Mouse (Mus musculus): ENCODE results near the gene Acox2. TPM values are rescaled to one million over a fixed set of nuclear protein-coding genes. Genes with fewer than 3 reads are reported as not detected.

The Acox2 gene
- 0.11 TPM in 1 of 2 replicates, not detected in the other for polyA plus RNA-seq (2012; rRNA removed)

GRCm38 (mm10) chr14:8259166-8259565 is at the start of gene Acox2:
Acox2 (minus strand) TSS chr14:8259353.
- Histone ChIP-seq H3K4me3 (ENCODE audit: extremely low read depth, insufficient read depth, insufficient read length) (no peak within 1 kb of the TSS), H3K4me1 (ENCODE audit: control insufficient read depth, insufficient read depth, insufficient read length) (no peaks in the 10 kb centered on the region), H3K27ac (ENCODE audit: insufficient read depth, low read length) (no peak within 1 kb of the TSS), H3K27me3 (ENCODE audit: control insufficient read depth, insufficient read depth, low read length) (no peaks in the 10 kb centered on the region), H3K36me3 (ENCODE audit: control insufficient read depth, insufficient read depth, low read length) (no peaks in the 10 kb centered on the region)
- WGBS: 82% methylated on average over 3 of the region's 3 CpGs
- TF ChIP-seq CTCF (IDR thresholded peaks at IDR 0.05; ENCODE audit: extremely low read depth, insufficient read depth, insufficient read length, insufficient replicate concordance) (no peak), POLR2A (IDR thresholded peaks at IDR 0.05; ENCODE audit: low read depth, low read length) (no peak)
- DNase-seq (ENCODE audit: low read depth in 1 of 2, low spot score in 2 of 2): no peak

GRCm38 (mm10) chr14:8308650-8309049 is 49.5 kb upstream of the Acox2 start:
- WGBS: 83% methylated on average over 3 of the region's 3 CpGs
- TF ChIP-seq POLR2A (IDR thresholded peaks at IDR 0.05; ENCODE audit: low read depth, low read length) (no peak), CTCF (IDR thresholded peaks at IDR 0.05; ENCODE audit: extremely low read depth, insufficient read depth, insufficient read length, insufficient replicate concordance) (no peak)
- Histone ChIP-seq H3K4me3 (ENCODE audit: extremely low read depth, insufficient read depth, insufficient read length) (no peak overlapping the region), H3K27me3 (ENCODE audit: control insufficient read depth, insufficient read depth, low read length) (no peaks in the 10 kb centered on the region), H3K4me1 (ENCODE audit: control insufficient read depth, insufficient read depth, insufficient read length) (no peaks in the 10 kb centered on the region), H3K36me3 (ENCODE audit: control insufficient read depth, insufficient read depth, low read length) (no peaks in the 10 kb centered on the region), H3K27ac (ENCODE audit: insufficient read depth, low read length) (no peak overlapping the region)
- no peak for DNase-seq (ENCODE audit: low read depth in 1 of 2, low spot score in 2 of 2)

- TF ChIP-seq CTCF (IDR thresholded peaks at IDR 0.05; ENCODE audit: extremely low read depth, insufficient read depth, insufficient read length, insufficient replicate concordance): no peak
- no peak for TF ChIP-seq POLR2A (IDR thresholded peaks at IDR 0.05; ENCODE audit: low read depth, low read length)
- no peak overlapping the region for H3K4me3 ChIP-seq (ENCODE audit: extremely low read depth, insufficient read depth, insufficient read length)
- WGBS: 61% methylated on average over 6 of the region's 6 CpGs
- H3K27ac ChIP-seq (ENCODE audit: insufficient read depth, low read length): no peak overlapping the region
- H3K4me1 ChIP-seq (ENCODE audit: control insufficient read depth, insufficient read depth, insufficient read length): no peaks in the 10 kb centered on the region
- H3K27me3 ChIP-seq (ENCODE audit: control insufficient read depth, insufficient read depth, low read length): no peaks in the 10 kb centered on the region
- DNase-seq (ENCODE audit: low read depth in 1 of 2, low spot score in 2 of 2): no peak
- no peaks in the 10 kb centered on the region for H3K36me3 ChIP-seq (ENCODE audit: control insufficient read depth, insufficient read depth, low read length)
These were observed 47.7 kb upstream of the Acox2 start for GRCm38 (mm10) chr14:8306884-8307283.

GRCm38 (mm10) chr14:8305014-8305413 is 45.9 kb upstream of the Acox2 start:
- no peak overlapping the region for H3K27ac ChIP-seq (ENCODE audit: insufficient read depth, low read length)
- DNase-seq (ENCODE audit: low read depth in 1 of 2, low spot score in 2 of 2): no peak
- H3K36me3 ChIP-seq (ENCODE audit: control insufficient read depth, insufficient read depth, low read length): no peaks in the 10 kb centered on the region
- WGBS: 75% methylated on average over 3 of the region's 3 CpGs
- TF ChIP-seq POLR2A (IDR thresholded peaks at IDR 0.05; ENCODE audit: low read depth, low read length) (no peak), CTCF (IDR thresholded peaks at IDR 0.05; ENCODE audit: extremely low read depth, insufficient read depth, insufficient read length, insufficient replicate concordance) (no peak)
- H3K4me1 ChIP-seq (ENCODE audit: control insufficient read depth, insufficient read depth, insufficient read length): no peaks in the 10 kb centered on the region
- H3K4me3 ChIP-seq (ENCODE audit: extremely low read depth, insufficient read depth, insufficient read length): no peak overlapping the region
- H3K27me3 ChIP-seq (ENCODE audit: control insufficient read depth, insufficient read depth, low read length): no peaks in the 10 kb centered on the region

- TF ChIP-seq POLR2A (IDR thresholded peaks at IDR 0.05; ENCODE audit: low read depth, low read length): no peak
- TF ChIP-seq CTCF (IDR thresholded peaks at IDR 0.05; ENCODE audit: extremely low read depth, insufficient read depth, insufficient read length, insufficient replicate concordance): no peak
- H3K4me1 ChIP-seq (ENCODE audit: control insufficient read depth, insufficient read depth, insufficient read length): no peaks in the 10 kb centered on the region
- H3K4me3 ChIP-seq (ENCODE audit: extremely low read depth, insufficient read depth, insufficient read length): no peak overlapping the region
- H3K27me3 ChIP-seq (ENCODE audit: control insufficient read depth, insufficient read depth, low read length): no peaks in the 10 kb centered on the region
- no peak overlapping the region for H3K27ac ChIP-seq (ENCODE audit: insufficient read depth, low read length)
- DNase-seq (ENCODE audit: low read depth in 1 of 2, low spot score in 2 of 2): no peak
- no peaks in the 10 kb centered on the region for H3K36me3 ChIP-seq (ENCODE audit: control insufficient read depth, insufficient read depth, low read length)
These were observed 44.9 kb upstream of the Acox2 start for GRCm38 (mm10) chr14:8304082-8304481.

- TF ChIP-seq CTCF (IDR thresholded peaks at IDR 0.05; ENCODE audit: extremely low read depth, insufficient read depth, insufficient read length, insufficient replicate concordance) (no peak), POLR2A (IDR thresholded peaks at IDR 0.05; ENCODE audit: low read depth, low read length) (no peak)
- H3K4me3 ChIP-seq (ENCODE audit: extremely low read depth, insufficient read depth, insufficient read length): no peak overlapping the region
- 61% methylated on average over 10 of the region's 10 CpGs for WGBS
- no peak for DNase-seq (ENCODE audit: low read depth in 1 of 2, low spot score in 2 of 2)
- H3K4me1 ChIP-seq (ENCODE audit: control insufficient read depth, insufficient read depth, insufficient read length): no peaks in the 10 kb centered on the region
- no peaks in the 10 kb centered on the region for H3K36me3 ChIP-seq (ENCODE audit: control insufficient read depth, insufficient read depth, low read length)
- no peaks in the 10 kb centered on the region for H3K27me3 ChIP-seq (ENCODE audit: control insufficient read depth, insufficient read depth, low read length)
- H3K27ac ChIP-seq (ENCODE audit: insufficient read depth, low read length): no peak overlapping the region
These were observed 43.5 kb upstream of the Acox2 start for GRCm38 (mm10) chr14:8302687-8303086.

GRCm38 (mm10) chr14:8300281-8300680 is 41.1 kb upstream of the Acox2 start:
- Histone ChIP-seq H3K27me3 (ENCODE audit: control insufficient read depth, insufficient read depth, low read length) (no peaks in the 10 kb centered on the region), H3K4me1 (ENCODE audit: control insufficient read depth, insufficient read depth, insufficient read length) (no peaks in the 10 kb centered on the region), H3K36me3 (ENCODE audit: control insufficient read depth, insufficient read depth, low read length) (no peaks in the 10 kb centered on the region), H3K4me3 (ENCODE audit: extremely low read depth, insufficient read depth, insufficient read length) (no peak overlapping the region), H3K27ac (ENCODE audit: insufficient read depth, low read length) (no peak overlapping the region)
- TF ChIP-seq POLR2A (IDR thresholded peaks at IDR 0.05; ENCODE audit: low read depth, low read length) (no peak), CTCF (IDR thresholded peaks at IDR 0.05; ENCODE audit: extremely low read depth, insufficient read depth, insufficient read length, insufficient replicate concordance) (peak; percentile 38; the same call in 1 of the 2 replicates)
- 32% methylated on average over 8 of the region's 8 CpGs for WGBS
- DNase-seq (ENCODE audit: low read depth in 1 of 2, low spot score in 2 of 2): peak in 1 of 2 experiments; percentile 7
